Mouse (Mus musculus) cerebellum, adult 2 months (tissue): ENCODE measurements at regions not wholly inside any gene's neighbourhood (a gene's known extent, or its start where the extent isn't known, plus 50 kb on each side); places are given as distances from the start of the nearest gene placed in this dataset.

Experiments used
- CTCF ChIP-seq: fragments of 200-500 bp; IDR thresholded peaks from 2 replicates; pipeline ENCODE4 v1.5.1; 2011; ENCODE audit warnings: low read depth, mild to moderate bottlenecking, control low read depth, low read length, moderate library complexity, borderline replicate concordance; ENCODE audit not compliant: insufficient read depth
- POLR2A ChIP-seq: fragments of 200-500 bp; IDR thresholded peaks from 2 replicates; pipeline ENCODE4 v1.6.1; 2011; ENCODE audit warnings: low read length, control low read depth, borderline replicate concordance; ENCODE audit not compliant: insufficient read depth

DNA sequence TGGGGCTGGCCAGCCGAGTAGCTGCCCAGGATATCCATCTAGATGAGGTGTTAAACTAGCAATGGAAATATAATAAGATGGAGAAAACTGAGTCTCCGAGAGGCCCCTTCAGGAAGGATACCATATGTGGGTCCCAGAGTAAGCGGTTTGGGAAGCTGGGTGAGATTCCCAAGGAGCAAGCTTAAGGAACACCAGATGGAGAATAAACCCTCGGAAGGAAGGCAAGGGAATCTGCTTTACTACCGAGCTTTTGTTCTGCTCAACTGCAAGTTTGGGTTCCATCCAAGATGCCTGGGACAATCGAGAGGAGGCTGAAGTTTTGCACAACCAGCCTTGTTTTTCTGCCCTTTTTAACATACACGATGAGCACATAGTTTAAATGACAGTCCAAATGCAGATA lies 164.9 kb upstream of the Osr1 start:
- no peak for TF ChIP-seq CTCF
- no peak for TF ChIP-seq POLR2A
